Mouse (Mus musculus) c-Kit-positive CD71-negative TER-119-negative erythroid progenitor cells, embryonic 14.5 days (primary cell): ENCODE data around the gene Zfp36l2.
"Not testable (repeated sequence)": the region's sequence is repeated elsewhere in the genome, so short reads cannot be mapped to it uniquely, and the experiment has no call there.

Experiments
- DNase-seq: peaks from one replicate; pipeline ENCODE4 v3.0.0-alpha.2; 2013; ENCODE audit warnings: low read depth

Zfp36l2 gene

DNA sequence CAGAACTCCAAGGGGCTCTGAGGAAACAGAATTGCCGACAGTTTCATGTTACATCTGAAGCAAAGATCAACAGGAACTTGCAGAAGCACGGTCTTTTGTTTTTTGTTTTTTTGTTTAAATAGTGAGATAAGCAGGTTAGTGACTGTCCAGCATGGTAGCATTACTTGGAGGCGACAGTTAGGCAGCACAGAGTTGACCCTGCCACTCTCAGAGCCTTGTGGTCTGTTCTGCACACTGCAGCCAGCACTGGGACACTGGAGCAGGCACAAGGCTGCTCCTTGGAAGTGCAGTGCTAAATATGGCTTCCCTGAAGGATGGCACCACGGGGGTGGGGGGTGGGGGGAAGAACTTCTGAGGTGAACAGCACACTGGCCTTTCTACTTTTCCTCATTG, 7.3 kb upstream of the Zfp36l2 start:
- no peak for DNase-seq

DNA sequence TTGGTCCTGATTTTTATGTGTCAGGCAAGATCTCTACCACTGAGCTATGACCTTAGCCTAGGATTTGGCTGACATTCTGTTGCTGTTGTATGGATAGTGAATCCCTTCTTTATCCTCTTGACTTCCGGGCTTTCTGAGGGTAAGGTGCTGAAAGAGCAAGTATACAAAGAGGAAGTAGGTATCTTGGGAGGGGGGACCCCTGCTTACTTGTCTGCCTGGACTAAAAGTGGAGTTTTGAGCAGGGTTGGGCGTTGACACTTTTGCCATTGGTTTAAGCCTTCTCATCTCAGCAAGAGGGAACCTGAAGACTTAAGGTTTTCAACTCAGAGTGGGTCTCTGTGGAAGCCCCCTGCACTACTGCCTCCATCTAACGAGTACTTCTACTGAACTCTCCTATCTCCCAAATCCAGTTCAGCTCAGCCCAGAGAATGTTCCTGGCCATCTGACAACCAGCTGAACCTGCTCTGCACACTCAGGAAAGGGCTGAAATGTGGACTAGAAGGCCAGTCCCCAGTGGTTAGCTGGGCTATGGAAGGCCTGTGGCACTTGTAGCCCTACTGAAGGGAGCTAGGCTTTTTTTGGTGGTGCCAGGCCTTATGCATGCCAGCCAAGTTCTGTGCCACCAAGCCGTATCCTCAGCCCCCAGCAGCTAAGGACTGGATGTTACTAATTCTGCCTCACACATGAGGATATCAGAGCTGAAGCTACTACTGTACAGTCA, 6.7 kb upstream of the Zfp36l2 start:
- DNase-seq: no peak

DNA sequence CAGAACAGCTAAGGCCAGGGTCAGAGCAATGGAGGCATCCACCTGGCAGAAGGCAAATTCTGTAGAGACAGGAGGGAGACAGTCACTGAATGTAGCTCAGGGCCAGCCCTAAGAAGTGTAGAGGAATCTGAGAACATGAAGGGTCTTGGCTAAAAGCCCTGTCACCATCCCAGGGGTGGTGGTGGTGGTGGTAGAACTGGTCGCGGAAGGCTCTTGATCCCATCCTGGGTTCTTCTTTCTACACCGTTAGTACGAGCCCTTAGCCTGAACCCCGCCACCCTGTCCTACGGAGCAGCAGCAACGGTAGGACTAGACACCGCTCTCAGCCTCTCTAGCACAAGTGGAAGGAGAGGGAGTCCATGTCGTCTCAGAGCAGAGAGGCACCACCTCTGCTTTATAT, 5.7 kb upstream of the Zfp36l2 start:
- DNase-seq: no peak

DNA sequence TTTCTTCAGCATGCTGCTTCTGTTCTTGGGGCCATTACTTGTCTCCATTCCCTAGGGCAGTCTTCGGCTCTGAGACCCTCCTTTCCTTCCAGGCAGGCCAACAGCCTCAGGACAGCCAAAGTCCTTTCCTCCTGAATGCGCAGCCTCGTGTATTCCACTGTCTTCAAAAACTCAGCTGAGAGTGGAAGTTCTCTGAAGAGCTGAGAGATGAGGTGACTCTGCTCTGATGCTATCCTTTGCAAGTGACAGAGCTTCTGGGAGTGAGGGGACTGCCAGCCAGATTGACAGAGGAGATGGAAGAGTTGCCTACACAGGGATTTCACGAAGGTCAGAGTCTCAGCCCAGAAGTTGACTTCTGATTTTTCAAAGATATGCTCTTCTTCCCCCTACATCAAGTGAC, 4.2 kb upstream of the Zfp36l2 start:
- no peak for DNase-seq

DNA sequence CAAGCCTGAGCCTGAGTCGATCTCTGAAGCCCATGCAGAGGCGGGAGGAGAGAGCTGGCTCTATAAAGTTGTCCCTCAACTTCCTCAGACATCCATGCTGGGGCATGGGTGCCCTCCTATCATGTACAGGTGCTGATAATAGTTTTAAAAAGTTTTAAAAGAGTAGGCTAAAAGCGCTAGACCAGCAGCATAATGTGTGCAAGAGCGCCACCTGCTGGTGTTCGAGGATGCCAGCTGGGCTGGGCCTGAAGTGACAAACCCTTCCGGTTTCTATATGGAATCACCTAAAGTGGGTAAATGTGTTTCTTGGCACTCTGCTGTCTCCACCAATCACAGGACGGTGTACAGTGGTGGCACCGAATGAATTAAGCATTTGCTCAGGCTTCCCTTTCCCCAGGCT, 3.1 kb upstream of the Zfp36l2 start:
- peak; percentile 88 for DNase-seq

DNA sequence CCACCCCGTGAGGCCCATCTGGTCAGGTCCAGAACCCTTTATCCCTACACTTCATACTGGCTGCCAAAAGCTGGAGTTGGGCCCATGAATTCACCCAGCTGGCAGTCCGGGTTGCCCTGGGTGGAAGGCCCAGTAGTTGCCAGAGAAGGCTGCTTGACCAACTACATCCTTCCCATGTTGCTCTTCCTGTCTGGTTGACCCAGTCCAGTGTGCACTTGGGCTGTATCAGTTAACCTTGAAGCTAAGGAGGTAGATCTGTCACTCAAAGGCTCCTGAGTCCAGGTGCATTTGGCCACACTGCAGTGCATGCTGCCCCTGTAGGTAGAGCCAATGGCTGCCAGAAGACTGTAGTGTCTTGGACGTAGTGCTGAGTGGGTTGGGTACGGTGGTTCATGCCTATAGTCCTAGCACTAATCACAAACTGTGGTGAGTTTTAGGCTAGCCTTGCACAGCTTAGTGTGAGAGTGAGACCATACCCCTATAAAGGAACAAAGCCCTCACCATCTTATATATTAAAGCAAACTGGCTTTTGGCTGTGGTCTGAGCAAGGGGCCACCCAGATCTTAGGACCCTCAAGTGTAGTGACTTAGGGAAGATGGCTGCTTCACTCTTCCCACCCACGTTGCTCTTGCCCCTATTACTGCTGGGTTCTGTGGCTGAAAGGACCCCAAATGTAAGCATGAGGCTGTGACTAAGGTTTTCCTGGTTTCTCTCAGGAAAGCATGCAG, 1.5 kb upstream of the Zfp36l2 start:
- no peak for DNase-seq

DNA sequence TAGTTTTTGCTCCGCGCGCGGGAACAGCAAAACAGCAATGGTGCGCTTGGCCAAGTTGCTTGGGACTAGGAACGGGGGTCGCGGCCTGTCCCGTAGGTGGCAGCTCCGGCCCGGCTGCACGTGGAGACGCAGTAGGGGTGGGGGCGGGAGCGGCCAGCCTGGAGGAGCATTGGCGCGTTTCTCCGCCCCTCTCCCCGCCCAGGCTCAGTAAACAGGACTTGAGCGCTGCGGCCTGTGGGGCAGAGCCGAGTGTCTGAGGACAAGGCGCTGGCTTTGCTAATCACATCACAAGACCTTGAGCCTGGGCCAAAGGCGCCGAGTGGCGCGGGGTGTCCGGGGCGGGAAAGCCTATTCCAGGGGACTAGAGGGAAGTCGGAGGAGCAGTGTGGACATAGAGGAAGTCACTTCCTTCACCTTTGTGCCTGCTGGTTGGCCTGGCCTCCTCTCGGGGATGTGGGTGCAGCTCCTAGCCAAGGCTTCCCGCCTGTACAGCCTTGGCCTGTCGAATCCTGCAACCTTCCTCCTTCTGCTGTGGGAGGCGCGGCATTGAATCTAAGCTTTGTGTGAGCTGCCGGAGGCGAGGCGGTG, 721 bp upstream of the Zfp36l2 start:
- peak; percentile 76 for DNase-seq

DNA sequence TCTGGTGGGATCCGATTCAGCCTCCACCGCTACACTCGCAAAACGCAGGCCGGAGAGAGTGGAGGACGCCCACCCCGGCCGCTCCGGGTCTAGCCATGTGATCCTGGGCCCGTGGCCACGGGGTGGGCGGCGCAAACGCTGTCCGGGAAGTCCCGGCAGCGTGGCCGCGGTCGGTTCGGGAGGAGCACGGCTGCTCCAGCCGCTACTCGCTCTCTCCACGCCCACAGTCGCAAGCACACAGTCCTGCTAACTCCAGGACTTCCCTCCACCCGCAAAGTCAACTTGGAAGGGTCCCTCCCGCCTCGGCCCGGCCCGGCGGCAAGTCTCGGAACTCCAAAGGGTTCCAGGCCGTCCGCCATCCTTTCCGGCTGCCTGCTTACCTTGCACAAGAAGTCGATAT, 483 bp downstream of the Zfp36l2 start:
- DNase-seq: not testable (repeated sequence)

DNA sequence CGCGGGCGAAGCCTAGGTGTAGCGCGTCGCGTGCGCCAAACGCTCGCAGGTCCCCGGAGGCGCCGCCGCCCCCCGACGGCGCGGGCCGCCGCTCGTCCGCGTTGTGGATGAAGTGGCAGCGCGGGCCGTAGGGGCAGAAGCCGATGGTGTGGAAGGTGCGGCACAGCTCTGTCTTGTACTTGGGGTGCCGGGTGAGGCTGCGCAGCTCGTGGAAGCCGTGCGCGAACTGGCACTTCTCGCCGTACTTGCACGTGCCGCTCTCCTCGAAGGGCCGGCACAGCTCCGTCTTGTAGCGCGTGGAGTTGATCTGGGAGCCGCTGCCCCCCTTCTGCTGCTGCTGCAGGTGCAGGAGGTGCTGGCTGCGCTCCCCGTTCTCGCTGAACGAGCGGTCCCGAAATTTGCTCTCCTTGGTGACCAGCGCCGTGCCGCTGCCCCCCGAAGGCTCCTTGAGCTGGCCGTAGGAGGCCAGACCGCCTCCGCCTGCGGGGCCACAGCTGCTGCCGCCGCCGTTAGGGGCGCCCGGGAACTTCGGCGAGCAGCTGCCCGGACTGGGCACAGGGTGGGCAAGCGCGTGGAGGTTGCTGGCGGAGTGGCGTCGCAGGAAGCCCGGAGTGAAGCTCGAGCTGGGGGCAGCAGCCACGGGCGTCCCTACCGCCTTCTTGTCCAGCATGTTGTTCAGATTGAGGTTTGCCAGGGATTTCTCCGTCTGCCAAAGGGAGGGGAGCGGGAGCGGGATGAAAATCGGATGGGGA, 1.1 kb downstream of the Zfp36l2 start:
- DNase-seq: no peak

DNA sequence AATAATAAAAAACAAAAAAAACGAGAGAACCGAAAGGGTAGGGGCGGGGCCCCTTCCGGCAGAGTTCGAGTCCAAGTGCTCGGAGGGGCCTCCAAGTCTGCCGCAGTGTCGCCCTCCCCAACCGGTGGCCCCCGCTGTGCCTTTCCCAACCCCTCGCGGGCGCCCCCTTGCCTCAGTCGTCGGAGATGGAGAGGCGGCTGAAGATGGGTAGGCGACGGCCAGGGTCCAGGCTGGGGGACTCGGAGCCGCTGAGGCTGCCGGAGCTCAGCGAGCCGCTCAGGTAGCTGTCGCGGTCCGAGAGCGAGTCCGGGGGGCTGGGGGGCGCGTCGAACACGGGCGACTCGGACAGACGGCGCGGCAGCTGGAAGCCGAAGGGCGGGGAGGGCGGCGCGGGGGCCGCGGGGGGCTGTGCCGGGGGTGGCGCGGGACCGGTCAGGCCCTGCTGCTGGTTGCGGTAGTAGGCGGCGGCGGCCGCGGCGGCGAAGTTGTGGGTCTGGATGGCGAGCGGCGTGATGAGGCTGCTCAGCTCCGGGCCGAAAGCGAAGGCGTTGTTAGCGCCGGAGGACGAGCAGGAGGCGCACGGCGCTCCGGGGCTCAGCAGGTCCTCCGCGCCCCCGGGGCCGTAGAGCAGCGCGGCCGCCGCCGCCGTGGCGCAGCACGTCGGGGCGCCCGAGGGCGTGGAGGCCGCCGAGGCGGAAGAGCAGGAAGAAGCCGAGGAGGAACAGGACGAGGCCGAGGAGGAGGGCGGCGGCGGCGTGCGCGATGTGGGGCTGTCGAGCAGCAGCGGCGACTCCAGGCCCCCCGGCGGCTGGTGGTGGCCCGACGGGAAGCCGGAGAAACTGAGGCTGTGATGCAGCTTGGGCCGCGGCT, 1.9 kb downstream of the Zfp36l2 start:
- no peak for DNase-seq

DNA sequence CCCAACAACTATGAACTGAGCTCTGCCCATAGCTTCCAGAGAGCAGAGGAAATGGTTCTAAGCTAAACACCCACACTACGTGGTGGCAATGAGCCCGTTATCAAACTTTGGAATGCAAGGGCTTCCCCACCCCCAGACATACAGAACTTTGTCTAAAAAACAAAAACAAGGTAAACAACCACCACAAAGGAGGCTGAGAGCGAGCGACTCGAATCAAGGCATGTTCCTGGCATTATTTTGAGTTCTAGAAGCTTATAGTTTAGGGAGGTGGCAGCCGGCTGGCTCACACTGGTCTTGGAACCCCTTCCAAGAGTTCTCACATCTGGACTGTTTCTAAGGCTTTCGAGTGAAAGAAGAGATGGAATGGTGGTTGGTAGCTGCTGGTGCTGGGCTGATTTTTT, 2.7 kb downstream of the Zfp36l2 start:
- DNase-seq: no peak

DNA sequence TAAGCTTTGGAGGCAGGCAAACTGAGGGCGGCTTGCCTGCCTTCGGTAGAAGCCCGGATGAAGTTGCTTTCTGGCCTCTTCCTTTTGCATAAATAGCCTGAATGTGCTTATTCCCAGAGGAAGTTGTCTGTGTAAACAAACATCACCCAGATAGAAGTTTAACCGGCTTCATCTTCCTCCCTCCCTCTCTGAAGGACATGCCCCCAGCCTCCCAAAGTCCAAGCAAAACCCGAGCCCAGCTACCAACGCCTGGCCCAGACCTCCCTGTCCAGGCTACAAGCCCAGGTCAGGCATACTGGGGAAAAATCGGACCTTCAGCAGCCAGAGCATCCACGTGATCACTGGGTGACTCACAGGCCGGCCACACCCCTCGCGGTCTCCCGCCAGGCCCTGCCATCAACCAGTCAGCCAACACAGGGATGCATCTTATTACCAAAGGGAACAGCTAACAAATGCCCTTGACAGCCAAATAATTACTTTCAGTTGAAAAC, 4.4 kb downstream of the Zfp36l2 start:
- DNase-seq: no peak

DNA sequence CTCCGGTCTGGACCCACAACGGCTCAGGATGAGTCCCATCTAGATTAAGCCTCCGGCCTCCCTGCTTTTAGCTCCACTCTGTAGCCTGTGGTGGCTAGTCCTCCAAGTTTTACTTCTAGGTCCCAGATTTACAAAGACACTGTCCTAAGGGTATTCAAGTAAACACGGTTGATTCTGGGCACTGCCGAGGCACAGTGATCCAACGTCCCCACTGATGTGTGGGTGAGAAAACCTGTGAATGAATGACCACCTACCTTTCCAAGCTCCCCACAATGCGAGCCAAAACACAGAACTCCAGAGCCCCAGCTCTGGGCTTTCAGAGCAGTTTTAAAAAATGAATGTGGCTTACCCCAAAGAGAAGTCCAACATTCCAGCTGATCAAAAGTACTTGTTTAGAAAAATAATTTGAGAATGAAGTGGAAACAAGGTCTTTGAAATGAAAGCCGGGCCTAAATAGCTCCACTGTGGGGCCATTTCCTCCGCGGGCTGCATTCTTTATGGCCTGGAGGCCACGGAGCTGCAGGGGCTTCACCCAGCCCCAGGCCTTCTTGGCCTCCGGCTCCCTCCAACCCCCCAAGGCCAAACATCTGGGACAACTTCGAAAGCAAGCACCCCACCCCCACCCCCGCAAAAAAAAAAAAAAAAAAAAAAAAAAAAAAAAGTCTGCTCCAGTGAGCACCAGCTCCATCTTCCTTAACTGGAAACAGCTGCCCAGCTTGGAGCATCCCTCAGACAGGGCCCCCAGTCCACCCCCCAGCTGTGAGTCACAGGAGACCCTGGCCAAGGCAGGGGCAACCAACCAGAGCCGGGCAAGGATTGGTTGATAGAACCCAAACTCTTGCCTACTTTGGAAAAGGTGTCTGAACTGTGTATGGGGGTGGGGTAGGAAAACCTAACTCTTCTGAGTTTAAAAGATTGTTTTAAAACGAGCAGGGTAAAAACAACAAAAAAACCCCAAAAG, 5.2 kb downstream of the Zfp36l2 start:
- no peak for DNase-seq

DNA sequence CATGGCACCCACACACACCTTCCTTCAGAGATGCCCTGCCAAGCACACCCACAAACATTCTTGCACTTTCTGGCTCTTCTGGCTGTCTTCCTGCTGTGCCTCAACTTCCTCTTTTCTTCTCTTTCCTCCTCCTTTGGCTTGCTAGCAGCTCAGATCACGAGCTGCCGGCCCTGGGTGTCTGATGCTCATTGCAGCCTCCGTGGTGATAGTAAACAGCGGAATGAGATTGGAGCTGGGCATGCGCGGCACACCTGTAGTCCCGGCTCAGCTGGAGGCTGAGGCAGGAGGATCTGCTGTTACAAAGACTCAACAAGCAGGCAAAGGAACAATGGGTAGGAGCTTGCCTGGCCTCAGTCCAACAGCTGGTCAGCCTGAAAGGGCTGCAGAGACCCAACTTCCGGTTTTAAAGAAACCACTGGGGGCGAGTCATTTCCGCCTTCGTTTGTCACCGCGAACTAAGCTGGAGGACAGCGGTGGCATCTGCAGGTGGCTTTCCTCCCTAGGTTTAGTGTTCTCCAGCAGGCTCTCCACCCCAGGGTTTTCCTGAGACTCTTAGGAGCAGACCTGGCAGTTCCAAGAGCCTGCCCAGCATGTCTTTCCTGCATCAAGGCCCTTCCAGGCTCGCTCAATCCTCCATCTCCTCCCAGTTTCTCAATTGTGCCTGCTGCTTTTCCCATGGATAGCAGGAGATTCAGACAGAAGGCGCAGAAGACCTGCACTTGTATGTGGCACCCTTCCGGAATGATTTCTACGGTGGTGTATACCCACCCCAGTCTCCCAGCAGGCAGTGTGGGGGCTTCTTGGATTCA, 6.0 kb downstream of the Zfp36l2 start:
- DNase-seq: no peak

DNA sequence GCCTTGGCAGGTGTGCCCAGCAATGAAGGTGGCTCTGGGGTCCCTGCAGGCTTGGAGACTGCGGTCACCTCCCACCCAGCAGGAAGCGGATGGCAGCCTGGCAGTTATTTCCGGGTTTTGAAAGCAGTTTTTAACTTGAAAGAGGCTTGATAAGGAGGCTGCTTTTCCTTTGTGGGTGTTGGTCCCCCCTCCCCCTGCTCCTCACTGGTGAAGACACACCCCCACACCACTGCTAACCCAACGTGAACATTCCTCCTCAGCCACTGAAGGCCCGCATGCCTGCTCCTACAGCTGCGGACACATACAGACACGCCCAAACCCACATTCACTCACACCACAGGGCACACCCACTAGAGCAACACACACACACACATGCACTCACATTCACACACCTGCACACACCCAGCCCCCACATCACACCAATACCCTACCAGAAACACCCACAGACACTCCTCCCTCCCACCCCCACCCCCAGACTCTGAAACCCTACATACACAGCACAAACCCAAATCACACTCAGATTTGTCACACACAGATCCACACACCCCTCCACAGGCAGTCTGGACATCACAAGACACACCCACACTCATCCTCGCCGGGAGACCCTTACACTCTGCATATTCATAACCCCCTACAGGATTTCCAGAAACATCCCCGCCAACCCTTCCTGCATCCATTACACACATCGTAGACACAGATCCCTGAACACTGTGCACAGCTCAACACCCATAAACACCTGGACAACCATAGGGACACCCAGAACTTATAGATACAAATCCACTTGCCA, 6.8 kb downstream of the Zfp36l2 start:
- no peak for DNase-seq

DNA sequence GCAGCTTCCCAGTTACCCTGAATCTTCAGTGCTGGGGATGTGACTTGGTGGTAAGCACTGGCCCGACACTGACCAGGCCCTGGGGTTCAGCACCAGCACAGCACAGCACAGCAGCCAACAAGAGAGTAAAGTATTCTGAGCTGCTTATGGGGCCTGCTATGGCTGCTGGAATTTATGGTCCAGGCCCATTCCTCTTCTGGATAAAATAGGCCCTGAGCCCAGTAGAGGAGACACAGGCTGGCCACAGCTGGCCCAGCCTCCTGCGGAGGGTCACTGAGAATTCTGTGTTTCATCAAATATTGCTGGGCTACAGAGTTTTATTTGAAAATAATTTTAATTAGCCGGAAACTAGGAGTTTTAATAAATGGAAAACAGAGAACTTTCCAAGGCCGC, 7.8 kb downstream of the Zfp36l2 start:
- no peak for DNase-seq

DNA sequence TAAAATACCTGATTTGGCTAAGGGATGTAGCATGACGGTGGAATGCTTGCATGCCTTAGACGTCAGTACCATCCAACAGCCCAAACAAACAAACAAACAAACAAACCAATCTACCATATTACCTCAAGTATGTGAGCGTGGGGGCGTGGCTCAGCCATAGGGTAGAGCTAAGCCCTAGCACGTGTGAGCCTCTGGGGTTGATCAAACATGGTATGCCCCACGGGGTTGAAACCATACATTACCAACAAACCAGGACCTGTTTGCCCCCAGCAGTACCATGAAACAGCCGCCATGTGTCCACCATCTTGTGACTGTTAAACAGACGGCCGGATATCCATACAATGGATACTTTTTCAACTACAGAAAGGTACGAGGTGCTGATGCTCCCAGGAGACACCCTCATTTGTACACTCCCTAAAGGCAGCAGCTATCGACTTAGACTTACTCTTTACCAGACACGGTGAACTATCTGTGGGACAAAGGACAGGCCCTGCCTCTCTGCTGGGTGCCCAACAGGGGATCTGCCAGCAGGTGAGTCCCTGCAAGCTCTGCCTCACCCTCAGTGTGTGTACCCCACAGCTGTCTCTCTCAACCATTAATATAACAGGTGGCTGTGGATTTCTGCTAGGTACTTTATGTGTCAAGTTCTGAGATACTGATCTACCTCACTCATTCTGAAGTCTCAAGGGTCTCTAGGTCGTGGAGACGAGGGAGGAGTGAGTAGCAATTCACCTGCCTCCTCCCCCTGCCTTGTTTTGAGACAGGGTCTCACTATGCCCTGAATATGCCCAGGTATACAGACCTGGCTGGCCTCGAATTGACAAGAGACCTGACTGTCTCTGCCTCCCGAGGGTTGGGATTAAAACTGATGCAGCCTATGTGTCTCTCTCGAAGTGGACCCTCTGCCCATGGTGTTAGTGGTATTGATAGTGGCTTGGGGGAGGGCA, 8.4 kb downstream of the Zfp36l2 start:
- no peak for DNase-seq

DNA sequence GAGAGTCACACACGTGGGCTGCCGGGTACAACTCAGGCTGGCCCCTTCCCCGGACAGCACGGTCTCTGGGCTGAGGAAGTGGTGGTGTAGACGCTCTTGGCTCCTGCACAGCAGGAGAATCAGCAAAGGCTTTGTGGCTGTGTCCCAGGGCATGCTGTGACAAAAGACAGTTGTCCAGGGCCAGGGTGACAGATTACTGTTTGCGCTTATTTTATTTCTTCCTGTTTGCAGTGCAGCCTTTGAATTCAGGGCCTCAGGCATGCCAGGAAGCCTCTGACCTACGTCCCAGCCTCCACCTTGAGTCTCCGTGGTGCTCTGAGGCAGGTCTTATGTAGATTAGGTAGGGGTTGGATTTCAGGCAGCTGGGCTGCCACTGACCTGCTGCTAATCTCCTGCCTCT, 10.3 kb downstream of the Zfp36l2 start:
- DNase-seq: no peak
